Mouse (Mus musculus) kidney, adult 18-20 months (tissue): ENCODE data around the gene Hnrnpa2b1.
A peak's percentile ranks its signal among the peaks of the same experiment; 100 is the strongest.

Source experiments
- DNase-seq: peaks from one replicate; pipeline ENCODE4 v3.0.0; 2021

Gene Hnrnpa2b1

GRCm38 (mm10) chr6:51468891-51469561, 668 bp downstream of the Hnrnpa2b1 start:
- DNase-seq = peak; percentile 90

GRCm38 (mm10) chr6:51467649-51468048, 2.0 kb downstream of the Hnrnpa2b1 start:
- no peak for DNase-seq

GRCm38 (mm10) chr6:51460363-51460762, 9.3 kb downstream of the Hnrnpa2b1 start:
- no peak for DNase-seq

GRCm38 (mm10) chr6:51460021-51460360, 9.7 kb downstream of the Hnrnpa2b1 start:
- DNase-seq = no peak

GRCm38 (mm10) chr6:51459313-51460020, 10.2 kb downstream of the Hnrnpa2b1 start:
- no peak for DNase-seq

- no peak for DNase-seq
Measured at GRCm38 (mm10) chr6:51458925-51459312, 10.8 kb downstream of the Hnrnpa2b1 start.

GRCm38 (mm10) chr6:51457770-51458387, 11.8 kb downstream of the Hnrnpa2b1 start:
- no peak for DNase-seq

- no peak for DNase-seq
Measured at GRCm38 (mm10) chr6:51457283-51457682, 12.4 kb downstream of the Hnrnpa2b1 start.

- DNase-seq = no peak
Measured at GRCm38 (mm10) chr6:51456198-51456597, 13.5 kb downstream of the Hnrnpa2b1 start.

GRCm38 (mm10) chr6:51454949-51455348, 14.7 kb downstream of the Hnrnpa2b1 start:
- DNase-seq = no peak

GRCm38 (mm10) chr6:51452927-51453503, 16.7 kb downstream of the Hnrnpa2b1 start:
- no peak for DNase-seq

- DNase-seq = no peak
Measured at GRCm38 (mm10) chr6:51442191-51442835, 27.4 kb downstream of the Hnrnpa2b1 start.

GRCm38 (mm10) chr6:51438826-51439330, 30.8 kb downstream of the Hnrnpa2b1 start:
- no peak for DNase-seq

- DNase-seq = no peak
Measured at GRCm38 (mm10) chr6:51437665-51438064, 32.0 kb downstream of the Hnrnpa2b1 start.

- DNase-seq = no peak
Measured at GRCm38 (mm10) chr6:51434270-51434669, 35.4 kb downstream of the Hnrnpa2b1 start.

- DNase-seq = peak; percentile 40
Measured at GRCm38 (mm10) chr6:51432535-51433397, 36.9 kb downstream of the Hnrnpa2b1 start, which contains the start of gene Nfe2l3. Gene Nfe2l3, plus strand, starts transcription at chr6:51432670.

GRCm38 (mm10) chr6:51424537-51424936, 45.2 kb downstream of the Hnrnpa2b1 start:
- no peak for DNase-seq

GRCm38 (mm10) chr6:51423466-51424122, 46.1 kb downstream of the Hnrnpa2b1 start:
- DNase-seq = no peak

GRCm38 (mm10) chr6:51417306-51417936, 52.3 kb downstream of the Hnrnpa2b1 start:
- DNase-seq = no peak

GRCm38 (mm10) chr6:51416433-51416832, 53.3 kb downstream of the Hnrnpa2b1 start:
- DNase-seq = no peak
